Mouse (Mus musculus): ENCODE data around the gene Etv4.
A peak's percentile ranks its signal among the peaks of the same experiment; 100 is the strongest.

The Etv4 gene

DNA sequence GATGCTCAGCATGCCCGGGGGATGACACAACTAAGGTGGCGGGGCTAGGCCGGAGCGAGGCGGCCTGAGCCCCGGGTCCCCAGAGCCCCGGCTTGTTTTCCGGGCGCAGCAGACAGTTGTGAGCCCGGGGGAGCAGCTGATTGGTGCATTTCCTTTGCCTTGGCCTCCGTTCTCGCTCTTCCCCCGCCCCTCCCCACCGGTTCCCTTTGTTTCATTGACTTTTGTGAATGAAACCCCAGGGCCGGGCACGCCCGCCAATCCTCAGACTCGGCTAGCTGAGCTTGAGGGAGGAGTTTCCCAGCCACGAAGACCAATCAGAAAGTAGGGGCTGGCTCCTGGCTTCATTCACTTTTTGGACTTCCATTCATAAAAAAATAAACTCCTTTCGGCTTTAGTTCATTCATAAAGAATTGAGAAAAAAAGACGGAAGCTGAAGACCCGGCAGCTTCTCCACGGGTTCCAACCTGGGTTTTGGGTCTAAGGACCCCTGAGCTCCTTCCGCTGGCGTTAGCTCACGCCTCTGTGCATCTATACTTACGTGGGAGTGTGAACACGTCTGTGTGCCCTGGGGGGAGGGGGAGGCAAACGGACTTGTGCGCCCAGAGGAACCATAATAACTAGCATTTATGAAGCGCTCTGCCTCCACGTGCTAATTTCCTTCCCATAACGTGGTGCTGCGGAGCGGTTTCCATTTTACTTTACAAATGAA, at the start of gene Etv4:
TSS of gene Etv4 (minus strand) at position 229 of the 709 bp plus-strand sequence.
- peak; percentile 91 for DNase-seq (ENCODE audit: extremely low read depth, insufficient read length, low spot score)

GRCm38 (mm10) chr11:101832001-101832400, 46.8 kb upstream of the Etv4 start:
- no peak for DNase-seq (ENCODE audit: extremely low read depth, insufficient read length, low spot score)

- no peak for DNase-seq (ENCODE audit: extremely low read depth, insufficient read length, low spot score)
Measured at GRCm38 (mm10) chr11:101830616-101831015, 45.4 kb upstream of the Etv4 start.

DNA sequence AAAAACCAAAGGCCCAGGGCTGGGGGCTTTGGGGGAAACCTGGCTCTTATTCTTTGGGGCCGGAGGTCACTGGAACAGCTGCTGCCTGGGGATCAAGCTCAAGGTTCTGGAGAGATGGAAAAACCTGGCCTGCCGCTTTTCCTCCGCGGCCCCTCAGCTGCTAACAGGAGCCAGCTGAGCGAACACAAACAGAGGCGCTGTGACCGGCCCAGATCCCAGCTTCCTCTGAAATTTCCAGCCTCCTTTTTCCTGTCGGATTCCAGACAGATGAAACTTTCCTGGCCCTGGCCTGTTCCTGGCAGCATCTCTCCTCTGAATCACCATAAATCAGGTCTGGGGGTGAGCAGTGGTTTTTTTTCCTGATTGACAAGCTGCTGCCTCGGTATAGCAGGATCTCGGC, 44.9 kb upstream of the Etv4 start:
- no peak for DNase-seq (ENCODE audit: extremely low read depth, insufficient read length, low spot score)

DNA sequence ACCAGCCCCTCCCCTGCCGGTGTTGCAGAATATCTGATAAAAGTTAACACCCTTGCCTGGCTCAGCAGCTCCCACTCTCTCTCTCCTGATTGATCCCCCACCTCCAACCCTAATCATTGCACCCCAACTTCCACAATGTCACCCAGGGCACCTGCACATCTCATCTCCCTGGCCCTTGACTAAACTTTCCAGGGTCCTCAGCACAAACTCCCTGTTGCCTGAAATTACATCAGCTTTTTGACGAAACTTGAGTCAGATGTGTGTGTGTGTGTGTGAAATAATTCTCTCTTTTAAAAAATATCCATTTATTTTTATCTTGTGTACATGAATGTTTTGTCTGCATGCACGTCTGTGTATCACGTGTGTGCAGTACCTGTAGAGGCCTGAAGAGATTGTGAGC, 43.5 kb upstream of the Etv4 start:
- no peak for DNase-seq (ENCODE audit: extremely low read depth, insufficient read length, low spot score)

DNA sequence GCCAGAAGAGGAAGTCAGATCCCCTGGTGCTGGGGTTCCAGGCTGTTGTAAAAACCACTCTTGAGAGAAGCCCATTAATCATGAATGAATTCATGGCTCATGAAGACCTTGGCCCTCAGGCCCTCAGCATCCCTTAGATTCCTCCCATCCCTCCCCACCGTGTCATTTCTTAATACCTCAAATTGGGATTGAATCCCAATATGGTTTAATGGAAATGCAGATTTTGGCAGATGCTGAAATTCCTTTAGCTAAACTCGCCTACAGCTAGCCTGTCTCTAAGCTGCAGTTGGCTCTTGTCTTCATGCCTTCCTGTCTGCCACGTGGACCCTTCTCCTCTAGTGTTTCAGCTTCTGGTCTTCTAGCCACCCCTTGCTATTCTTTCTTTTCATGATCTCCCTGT, 38.0 kb upstream of the Etv4 start:
- no peak for DNase-seq (ENCODE audit: extremely low read depth, insufficient read length, low spot score)

GRCm38 (mm10) chr11:101820899-101821298, 35.7 kb upstream of the Etv4 start:
- no peak for DNase-seq (ENCODE audit: extremely low read depth, insufficient read length, low spot score)

- no peak for DNase-seq (ENCODE audit: extremely low read depth, insufficient read length, low spot score)
Measured at GRCm38 (mm10) chr11:101819853-101820252, 34.7 kb upstream of the Etv4 start.

GRCm38 (mm10) chr11:101815103-101816085, 30.2 kb upstream of the Etv4 start:
- DNase-seq (ENCODE audit: extremely low read depth, insufficient read length, low spot score): no peak

- DNase-seq (ENCODE audit: extremely low read depth, insufficient read length, low spot score): peak; percentile 80
Measured at GRCm38 (mm10) chr11:101814375-101815102, 29.4 kb upstream of the Etv4 start.

DNA sequence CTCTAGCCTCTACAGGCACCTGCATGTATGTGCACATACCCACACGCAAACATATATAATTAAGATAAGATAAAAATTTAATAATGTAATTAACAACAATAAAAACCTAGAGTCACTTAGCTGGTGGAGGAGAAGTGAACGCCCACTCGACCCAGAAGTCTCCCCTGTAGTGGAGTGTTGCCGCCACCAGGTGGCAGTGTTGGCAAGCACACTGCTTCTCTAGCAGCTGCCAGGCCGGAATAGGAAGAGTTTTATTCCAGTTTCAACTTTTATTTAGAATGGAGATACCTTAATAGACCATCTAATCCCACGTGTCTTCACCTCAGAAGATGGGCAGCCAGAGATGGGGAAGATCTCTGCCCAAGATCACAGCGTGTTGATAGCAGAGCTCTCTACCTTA, 28.1 kb upstream of the Etv4 start:
- DNase-seq (ENCODE audit: extremely low read depth, insufficient read length, low spot score): peak; percentile 34

DNA sequence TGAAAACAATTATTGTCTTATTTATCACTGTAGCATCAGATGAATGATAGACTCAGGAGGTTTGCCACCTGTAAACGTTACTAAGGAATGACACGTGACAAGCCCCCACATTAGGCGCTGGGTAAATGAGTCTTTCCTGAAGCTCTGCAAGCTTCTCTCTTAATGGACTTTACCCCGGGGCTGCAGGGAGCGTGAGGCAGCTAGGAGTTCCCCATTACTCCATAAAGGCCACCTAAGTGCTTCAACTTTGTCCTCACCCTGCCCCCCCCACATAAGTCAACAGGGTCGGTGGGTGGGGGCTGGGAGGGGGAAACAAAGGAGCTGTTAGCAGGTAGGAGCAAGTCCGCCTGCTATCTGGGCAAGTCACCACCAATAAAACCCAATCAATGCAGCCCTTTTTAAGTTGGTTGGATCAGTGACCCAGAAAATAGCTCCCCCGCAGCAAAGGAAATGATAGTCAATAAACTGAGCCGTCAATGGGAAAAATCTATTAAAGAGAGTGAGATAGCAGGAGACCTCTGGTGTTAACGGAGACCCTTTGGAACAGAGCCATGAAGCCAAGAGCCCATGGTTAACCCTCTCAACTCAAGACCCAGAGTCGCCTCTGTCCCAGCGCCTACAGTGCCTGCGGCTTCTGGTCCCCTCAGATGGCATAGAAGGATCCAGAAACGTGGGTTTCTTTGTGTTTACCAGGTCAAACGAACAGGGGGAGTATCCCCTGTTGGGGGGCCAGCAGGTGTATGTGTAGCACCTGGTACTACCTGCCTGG, 24.1 kb upstream of the Etv4 start:
- no peak for DNase-seq (ENCODE audit: extremely low read depth, insufficient read length, low spot score)

- peak; percentile 87 for DNase-seq (ENCODE audit: extremely low read depth, insufficient read length, low spot score)
Measured at GRCm38 (mm10) chr11:101807266-101807665, 22.1 kb upstream of the Etv4 start.

GRCm38 (mm10) chr11:101806741-101807140, 21.6 kb upstream of the Etv4 start:
- DNase-seq (ENCODE audit: extremely low read depth, insufficient read length, low spot score): peak; percentile 71

DNA sequence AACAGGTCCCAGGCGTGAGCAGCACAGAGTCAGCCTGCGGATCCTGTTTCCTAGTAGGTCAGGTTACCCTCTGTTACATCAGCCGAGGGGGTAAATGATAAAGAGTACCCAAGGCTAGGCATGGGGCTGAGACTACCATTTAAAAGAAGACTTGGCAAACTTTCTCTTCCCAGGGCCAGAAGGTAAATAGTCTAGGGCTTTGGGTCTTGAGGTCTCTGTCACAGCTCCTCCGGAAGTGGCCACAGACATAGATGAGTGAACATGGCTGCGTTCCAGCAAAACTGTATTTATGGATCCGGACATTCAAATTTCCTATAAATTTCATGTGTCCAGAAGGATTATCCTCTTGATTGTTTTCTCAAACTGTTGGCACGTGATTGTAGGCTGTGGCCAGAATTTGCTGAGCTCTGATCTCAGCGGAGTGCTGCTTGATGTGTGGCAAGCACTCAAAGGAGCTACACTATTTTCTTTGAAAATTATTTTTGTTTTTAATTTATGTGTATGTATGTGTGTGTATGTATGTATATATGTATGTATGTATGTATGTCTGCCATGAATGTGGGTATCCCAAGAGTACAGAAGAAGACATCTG, 20.0 kb upstream of the Etv4 start:
- DNase-seq (ENCODE audit: extremely low read depth, insufficient read length, low spot score): no peak

DNA sequence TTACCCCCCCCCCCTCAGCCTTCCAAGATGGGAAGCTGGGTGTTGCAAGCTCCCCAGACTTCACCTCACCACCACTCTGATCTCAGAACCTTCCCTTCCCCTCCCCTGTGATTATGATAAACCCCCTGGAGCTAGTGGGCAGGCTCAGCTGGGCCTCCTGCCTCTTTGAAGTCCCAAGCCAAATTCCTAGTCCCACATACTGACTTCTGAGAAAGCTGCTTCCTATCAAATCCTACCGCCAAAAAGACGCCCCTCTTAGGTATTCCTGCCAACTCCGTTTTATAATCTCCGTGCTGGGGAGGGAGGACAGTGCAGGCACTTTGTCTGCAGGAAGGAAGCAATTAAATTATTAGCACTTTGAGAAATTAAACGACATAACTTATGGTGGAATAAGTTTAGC, 16.2 kb upstream of the Etv4 start:
- DNase-seq (ENCODE audit: extremely low read depth, insufficient read length, low spot score): no peak

- no peak for DNase-seq (ENCODE audit: extremely low read depth, insufficient read length, low spot score)
Measured at GRCm38 (mm10) chr11:101798083-101798482, 12.9 kb upstream of the Etv4 start.

- DNase-seq (ENCODE audit: extremely low read depth, insufficient read length, low spot score): no peak
Measured at GRCm38 (mm10) chr11:101797355-101797754, 12.2 kb upstream of the Etv4 start.

- DNase-seq (ENCODE audit: extremely low read depth, insufficient read length, low spot score): peak; percentile 69
Measured at GRCm38 (mm10) chr11:101790811-101791526, 5.8 kb upstream of the Etv4 start.

All from 3134 (cell line).